Mouse (Mus musculus) neutrophil, adult 83 days (primary cell): Measurements from ENCODE around the gene Ttll9. TPM values are rescaled to one million over a fixed set of nuclear protein-coding genes. Genes with fewer than 3 reads are reported as not detected.

Experiments
- total RNA-seq, 2 experiments: library from RNA; stranded (reverse); gene quantifications; one replicate each; pipeline ENCODE4 v1.2.4; 2023

Gene Ttll9
- not detected for total RNA-seq

DNA sequence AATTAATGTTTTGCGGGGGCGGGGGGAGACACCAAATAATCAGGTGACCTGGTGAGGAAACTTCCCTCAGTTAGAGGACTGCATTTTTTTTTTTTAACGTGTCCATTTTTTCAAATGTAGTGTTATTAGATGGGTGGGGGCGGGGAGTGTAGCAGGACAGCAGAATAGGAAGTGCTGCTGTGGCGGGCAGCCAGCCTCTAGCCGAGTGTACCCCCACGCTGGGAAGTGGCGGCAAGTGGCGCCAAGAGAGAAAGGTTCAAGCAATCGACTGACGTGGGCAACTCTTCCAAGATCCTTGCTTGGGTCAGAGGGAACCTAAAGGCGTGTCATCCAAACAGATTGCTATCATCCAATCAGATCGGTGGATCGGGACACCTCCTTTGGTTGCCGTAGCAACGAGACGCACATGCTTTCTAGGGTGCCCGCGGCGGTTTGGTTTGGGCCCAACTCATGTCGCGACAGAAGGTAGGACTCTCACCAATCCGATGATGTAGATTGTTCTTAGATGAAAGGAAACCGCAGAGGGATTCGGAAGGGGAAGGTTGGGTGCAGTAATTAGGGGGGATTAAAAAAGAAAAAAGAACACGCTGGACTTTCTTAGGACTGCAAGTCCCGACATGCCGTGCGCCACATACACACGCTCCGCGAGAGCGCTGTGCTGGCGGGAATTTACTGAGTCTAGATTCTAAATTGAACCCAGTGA, at the start of gene Ttll9:
Gene Ttll9, plus strand, starts transcription at position 395 of the 703 bp plus-strand sequence.

DNA sequence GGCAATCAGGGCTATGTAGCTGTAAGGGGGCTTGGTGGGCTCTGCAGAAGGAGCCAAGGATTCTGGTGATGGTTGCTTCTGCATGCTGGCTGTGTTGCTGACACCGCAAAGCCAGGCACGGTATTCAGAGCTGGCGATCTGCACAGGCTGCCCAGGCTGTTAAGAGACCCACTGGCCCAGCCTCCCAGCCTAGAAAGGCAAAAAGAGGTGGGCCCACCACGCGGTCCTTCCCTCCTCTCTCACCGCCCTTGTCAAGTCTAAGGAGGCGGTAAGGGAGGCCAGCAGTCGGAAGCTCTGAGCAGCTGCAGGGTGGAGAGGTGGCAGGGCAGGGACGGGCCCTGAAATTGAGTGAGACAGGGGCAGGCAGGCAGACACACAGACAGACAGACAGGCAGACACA, 29.2 kb upstream of the Ttll9 start, which contains the start of gene Foxs1:
Gene Foxs1, minus strand, starts transcription at position 161 of the 400 bp plus-strand sequence.

DNA sequence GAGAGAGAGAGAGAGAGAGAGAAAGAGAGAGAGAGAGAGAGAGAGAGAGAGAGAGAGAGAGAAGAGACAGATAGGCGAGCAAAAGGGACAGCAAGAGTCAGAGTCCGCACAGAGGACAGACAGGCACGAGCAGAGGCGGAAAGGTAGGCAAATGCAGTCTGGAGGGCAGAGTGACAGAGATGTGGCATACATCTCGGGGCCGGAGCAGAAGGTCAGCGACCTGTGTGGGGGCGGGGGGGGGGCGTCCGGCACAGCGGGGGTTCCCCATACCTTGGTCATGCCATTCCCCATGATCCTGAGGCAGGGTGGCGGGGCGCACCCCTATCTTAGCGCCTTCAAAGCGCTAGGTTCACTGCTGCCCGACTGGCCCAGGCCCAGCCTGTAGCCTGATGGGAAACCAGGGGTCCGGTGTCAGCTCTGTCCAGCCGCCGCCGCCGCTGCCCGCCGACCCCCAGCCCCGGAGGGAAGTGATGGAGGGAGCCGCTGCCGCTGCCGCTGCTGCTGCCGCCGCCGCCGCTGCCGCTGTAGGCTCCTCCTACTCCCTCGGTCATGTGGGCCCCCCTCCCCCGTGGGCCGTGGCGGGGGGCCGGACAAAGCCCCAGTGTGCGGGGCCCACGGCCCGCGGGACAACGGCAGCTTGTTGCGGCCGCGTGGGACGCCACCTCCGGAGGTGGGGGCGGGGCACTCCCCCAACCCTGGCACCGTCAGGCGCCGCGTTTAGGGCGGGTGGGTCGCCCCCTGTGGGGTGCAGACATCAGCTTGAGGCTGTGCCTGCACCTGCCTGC, 11.0 kb upstream of the Ttll9 start, which contains the start of gene Dusp15:
Gene Dusp15, minus strand, starts transcription at position 634 of the 785 bp plus-strand sequence.

DNA sequence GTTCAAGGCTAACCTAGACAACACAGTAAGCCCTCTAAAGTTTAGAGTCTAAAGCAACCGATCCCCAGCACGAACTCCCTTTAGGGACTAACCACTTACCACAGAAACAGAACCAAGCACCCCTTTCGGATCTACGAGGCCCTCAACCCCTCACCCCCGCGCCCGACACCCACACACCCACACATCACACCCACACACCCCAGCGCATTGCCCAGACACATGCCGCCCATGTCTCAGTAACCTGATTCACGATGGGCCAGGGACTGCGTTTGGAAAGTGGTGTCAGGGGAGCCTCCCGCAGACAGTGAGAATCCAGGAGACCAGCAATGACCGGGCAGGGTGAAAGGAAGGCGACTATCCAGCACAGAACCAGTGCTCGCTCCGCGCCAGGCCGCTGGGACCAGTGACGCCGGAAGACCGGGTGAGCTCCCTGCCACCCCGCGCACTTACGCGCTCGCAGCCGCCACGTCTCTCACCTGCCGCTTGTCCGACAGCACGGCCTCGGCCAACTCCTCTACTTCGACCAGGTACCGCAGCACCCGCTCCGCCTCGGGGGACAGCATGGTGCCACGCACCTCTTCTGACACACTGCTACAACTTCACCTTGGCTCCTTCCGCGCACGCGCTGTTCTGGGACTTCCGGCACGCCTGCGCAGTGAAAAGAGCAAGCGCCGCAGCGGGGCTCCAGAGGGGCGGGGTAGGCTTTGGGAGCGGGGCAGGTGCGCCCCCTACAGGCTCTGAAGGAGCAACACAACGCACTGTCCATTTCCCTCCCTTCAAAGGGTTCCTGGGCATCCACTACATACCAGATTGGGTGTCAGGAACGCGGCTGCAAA, 52.7 kb downstream of the Ttll9 start, which contains the start of gene Pdrg1:
Gene Pdrg1, minus strand, starts transcription at position 670 of the 836 bp plus-strand sequence.

DNA sequence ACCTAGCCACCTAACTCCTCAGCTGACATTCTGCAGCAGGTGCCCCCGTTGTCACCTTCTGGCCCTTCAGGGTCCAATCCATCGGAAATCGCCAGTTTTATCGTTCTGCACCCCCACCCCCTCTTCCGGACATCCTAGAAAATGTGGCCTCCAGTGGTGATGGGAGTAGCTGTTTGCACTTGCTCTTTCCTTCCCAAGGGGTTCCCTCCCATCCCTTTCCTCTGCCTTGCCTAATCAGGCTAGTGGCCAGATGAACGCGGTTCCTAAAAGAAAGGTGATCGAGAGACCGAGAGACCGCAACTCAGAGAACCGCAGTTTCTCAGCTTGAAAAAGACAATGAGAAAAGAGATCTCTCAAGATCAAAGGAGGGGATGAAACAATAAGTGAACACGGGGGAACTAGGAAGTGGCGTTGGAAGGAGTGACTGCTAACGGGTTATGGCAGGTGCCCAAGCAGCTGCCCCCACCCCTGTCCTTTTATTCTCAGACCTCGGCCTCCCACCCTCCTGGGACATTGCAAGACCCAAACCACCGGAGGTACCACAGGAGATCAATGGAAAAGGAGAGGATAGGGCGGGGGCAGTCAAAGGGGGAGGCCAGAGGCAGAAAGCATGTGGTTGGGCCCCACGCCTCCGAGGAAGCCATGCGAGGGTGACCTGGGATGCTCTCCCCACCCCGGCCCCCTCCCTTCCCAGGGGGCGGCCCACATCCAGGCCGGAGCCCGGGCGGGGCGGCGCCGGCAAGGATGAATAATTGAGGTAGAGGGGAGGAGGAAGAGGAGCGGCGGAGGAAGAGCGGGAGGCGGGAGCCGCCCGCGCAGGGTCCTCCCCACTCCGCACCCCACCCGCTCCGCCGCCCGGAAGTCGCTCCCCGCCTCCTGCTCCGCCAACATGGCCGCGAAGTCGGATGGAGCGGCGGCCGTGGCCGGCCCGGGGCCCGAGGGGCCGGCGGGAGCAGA, 69.1 kb downstream of the Ttll9 start, which contains the start of gene Xkr7:
Gene Xkr7, plus strand, starts transcription at position 727 of the 957 bp plus-strand sequence.

Other genes starting within 250 kb of the Ttll9 start
- 10 to 100 TPM; 72.5 to 80.1 TPM for gene Id1, start 226.2 kb upstream of the Ttll9 start, total RNA-seq
- not detected for gene Cox4i2, start 208.3 kb upstream of the Ttll9 start, total RNA-seq
- gene Bcl2l1, start 130.8 kb upstream of the Ttll9 start, total RNA-seq: 10 to 100 TPM; 23.5 to 26.7 TPM
- gene Tpx2, start 114.5 kb upstream of the Ttll9 start, total RNA-seq: 10 to 100 TPM; 56.2 to 59.7 TPM
- not detected for gene Mylk2, start 51.1 kb upstream of the Ttll9 start, total RNA-seq
- not detected for gene Foxs1, start 29.3 kb upstream of the Ttll9 start, total RNA-seq
- not detected for gene Dusp15, start 10.8 kb upstream of the Ttll9 start, total RNA-seq
- 10 to 100 TPM; 14.9 to 16.5 TPM for gene Pdrg1, start 52.9 kb downstream of the Ttll9 start, total RNA-seq
- gene Xkr7, start 69.4 kb downstream of the Ttll9 start, total RNA-seq: not detected
- gene Ccm2l, start 103.5 kb downstream of the Ttll9 start, total RNA-seq: 1 to 10 TPM; 1.3 to 1.4 TPM
- 100 to 1,000 TPM; 205 to 228 TPM for gene Hck, start 146.0 kb downstream of the Ttll9 start, total RNA-seq
- gene Tm9sf4, start 198.8 kb downstream of the Ttll9 start, total RNA-seq: 10 to 100 TPM; 78.1 to 88.5 TPM